Mouse (Mus musculus) midbrain, embryonic 15.5 days (tissue): ENCODE data around the gene Clic3. TPM values are rescaled to one million over a fixed set of nuclear protein-coding genes. Genes with fewer than 3 reads are reported as not detected.

Source experiments
- ATAC-seq: fragments of 200-750 bp; cut with Nextera tagmentation; replicated peaks from 2 replicates; pipeline ENCODE4 v1.8.0; 2017; ENCODE audit warnings: moderate TSS enrichment
- H3K27ac ChIP-seq: fragments of 300-500 bp; sonication (generic); 2 replicates; pipeline ENCODE4 v1.5.1; 2015; ENCODE audit warnings: mild to moderate bottlenecking, inconsistent platforms
- H3K27me3 ChIP-seq: fragments of 300-500 bp; sonication (generic); replicated peaks from 2 replicates; pipeline ENCODE4 v1.6.1; 2015; ENCODE audit warnings: inconsistent platforms
- H3K36me3 ChIP-seq: fragments of 300-500 bp; sonication (generic); replicated peaks from 2 replicates; pipeline ENCODE4 v1.6.1; 2015; ENCODE audit warnings: inconsistent platforms
- H3K4me1 ChIP-seq: fragments of 300-500 bp; sonication (generic); 2 replicates; pipeline ENCODE4 v1.6.1; 2015; ENCODE audit warnings: inconsistent platforms
- H3K4me2 ChIP-seq: fragments of 300-500 bp; sonication (generic); 2 replicates; pipeline ENCODE4 v1.6.1; 2015; ENCODE audit warnings: inconsistent platforms, mild to moderate bottlenecking, moderate library complexity
- H3K4me3 ChIP-seq: fragments of 300-500 bp; sonication (generic); 2 replicates; pipeline ENCODE4 v1.5.1; 2015; ENCODE audit warnings: mild to moderate bottlenecking, inconsistent platforms
- H3K9ac ChIP-seq: fragments of 300-500 bp; sonication (generic); 2 replicates; pipeline ENCODE4 v1.6.1; 2015; ENCODE audit warnings: mild to moderate bottlenecking, inconsistent platforms
- H3K9me3 ChIP-seq: fragments of 300-500 bp; sonication (generic); 2 replicates; pipeline ENCODE4 v1.6.1; 2016; ENCODE audit warnings: inconsistent platforms
- WGBS: fragments of 180-500 bp; shearing (Covaris S2); methylation state at CpG from one replicate; pipeline ENCODE4 v1.1.7; 2015; ENCODE audit warnings: mixed read lengths; 5-methylcytosine and 5-hydroxymethylcytosine counted together
- microRNA-seq: library from miRNA; unstranded; fragments of <30 nt; microRNA quantifications from one replicate; pipeline ENCODE4, GENCODE M21; 2016
- polyA plus RNA-seq: library from polyadenylated mRNA; unstranded; fragments of >200 nt; fragmentation: Nextera tagmentation; extraction: Ambion mirVana; gene quantifications from 2 replicates; pipeline ENCODE4 v1.2.1, GENCODE M21; 2015

Gene Clic3
- polyA plus RNA-seq, 1 experiment from 2014 or later, result 3.9 TPM

DNA sequence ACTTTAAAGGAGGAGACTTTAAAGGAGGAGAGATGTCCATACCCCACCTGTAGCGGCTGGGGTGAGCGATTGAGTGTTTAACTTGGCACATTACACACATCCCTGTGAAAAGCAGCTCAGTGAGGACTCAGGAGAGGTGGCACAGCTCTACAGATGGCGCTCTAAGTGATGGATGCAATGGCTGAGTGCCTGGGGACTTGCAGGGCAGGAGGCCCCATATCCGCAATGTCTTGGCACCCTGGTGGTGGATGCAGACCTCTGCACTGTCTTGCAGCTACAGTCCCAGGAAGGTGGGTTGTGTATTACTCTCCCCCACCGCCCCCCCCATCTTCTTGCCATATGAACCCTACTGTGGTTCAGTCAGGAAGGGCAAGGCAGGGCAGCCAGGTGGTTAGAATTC, 50.3 kb downstream of the Clic3 start:
- peaks cover 6% of the 10 kb centered on the region for H3K4me1 ChIP-seq
- no peak for ATAC-seq
- H3K27me3 ChIP-seq, result no peaks in the 10 kb centered on the region
- peaks cover 24% of the 10 kb centered on the region for H3K36me3 ChIP-seq
- H3K27ac ChIP-seq, result no peak overlapping the region
- H3K9me3 ChIP-seq, result no peaks in the 10 kb centered on the region
- 38% methylated on average over 5 of the region's 5 CpGs for WGBS
- no peak overlapping the region for H3K9ac ChIP-seq
- no peak overlapping the region for H3K4me2 ChIP-seq
- H3K4me3 ChIP-seq, result no peak overlapping the region

Small RNAs within 50 kb of the gene (microRNA-seq; reads per million reads assigned to microRNA genes)
- gene Mir3087, result not detected

Other genes with a start within 250 kb of the Clic3 start
- gene Nelfb, start 245.3 kb upstream of the Clic3 start, polyA plus RNA-seq, result 126 and 129 TPM in 2 replicates
- not detected in 2 replicates for gene Stpg3, start 242.2 kb upstream of the Clic3 start, polyA plus RNA-seq
- 0.43 and 0.78 TPM in 2 replicates for gene Fam166a, start 238.1 kb upstream of the Clic3 start, polyA plus RNA-seq
- 364 and 396 TPM in 2 replicates for gene Tubb4b, start 232.1 kb upstream of the Clic3 start, polyA plus RNA-seq
- not detected in 2 replicates for gene Slc34a3, start 222.5 kb upstream of the Clic3 start, polyA plus RNA-seq
- not detected in 2 replicates for gene Rnf224, start 220.1 kb upstream of the Clic3 start, polyA plus RNA-seq
- 148 and 150 TPM in 2 replicates for gene Rnf208, start 214.6 kb upstream of the Clic3 start, polyA plus RNA-seq
- 0.26 and 0.46 TPM in 2 replicates for gene Cysrt1, start 214.4 kb upstream of the Clic3 start, polyA plus RNA-seq
- 6.2 and 8.4 TPM in 2 replicates for gene AL732309.1, start 210.0 kb upstream of the Clic3 start, polyA plus RNA-seq
- gene Tmem203, start 201.4 kb upstream of the Clic3 start, polyA plus RNA-seq, result 13.8 and 15.4 TPM in 2 replicates
- gene Tprn, start 194.2 kb upstream of the Clic3 start, polyA plus RNA-seq, result 16.7 and 16.9 TPM in 2 replicates
- 186 and 197 TPM in 2 replicates for gene Ssna1, start 184.4 kb upstream of the Clic3 start, polyA plus RNA-seq
- 153 and 157 TPM in 2 replicates for gene Anapc2, start 184.4 kb upstream of the Clic3 start, polyA plus RNA-seq
- not detected in 2 replicates for gene Tmem210, start 168.7 kb upstream of the Clic3 start, polyA plus RNA-seq
- gene Lrrc26, start 166.9 kb upstream of the Clic3 start, polyA plus RNA-seq, result 0.14 and 0.23 TPM in 2 replicates
- gene Grin1, start 137.7 kb upstream of the Clic3 start, polyA plus RNA-seq, result 49.1 and 51.5 TPM in 2 replicates
- gene Man1b1, start 124.5 kb upstream of the Clic3 start, polyA plus RNA-seq, result 44.3 and 50.3 TPM in 2 replicates
- gene Dpp7, start 100.5 kb upstream of the Clic3 start, polyA plus RNA-seq, result 23.8 and 25.8 TPM in 2 replicates
- gene Uap1l1, start 91.2 kb upstream of the Clic3 start, polyA plus RNA-seq, result 5.6 and 5.9 TPM in 2 replicates
- gene Sapcd2, start 84.5 kb upstream of the Clic3 start, polyA plus RNA-seq, result 11.1 and 14.7 TPM in 2 replicates
- 2.7 and 3.3 TPM in 2 replicates for gene Entpd2, start 61.0 kb upstream of the Clic3 start, polyA plus RNA-seq
- gene Npdc1, start 57.5 kb upstream of the Clic3 start, polyA plus RNA-seq, result 498 and 520 TPM in 2 replicates
- 0.17 and 0.41 TPM in 2 replicates for gene Fut7, start 33.6 kb upstream of the Clic3 start, polyA plus RNA-seq
- 16.4 and 17.6 TPM in 2 replicates for gene Abca2, start 28.1 kb upstream of the Clic3 start, polyA plus RNA-seq
- 119 and 128 TPM in 2 replicates for gene Paxx, start 4.3 kb downstream of the Clic3 start, polyA plus RNA-seq
- 822 and 843 TPM in 2 replicates for gene Ptgds, start 13.2 kb downstream of the Clic3 start, polyA plus RNA-seq
- gene Lcn12, start 37.1 kb downstream of the Clic3 start, polyA plus RNA-seq, result not detected in 2 replicates
- gene Fbxw5, start 43.9 kb downstream of the Clic3 start, polyA plus RNA-seq, result 147 and 151 TPM in 2 replicates
- gene C8g, start 44.9 kb downstream of the Clic3 start, polyA plus RNA-seq, result 6.4 and 7.4 TPM in 2 replicates
- gene Traf2, start 90.1 kb downstream of the Clic3 start, polyA plus RNA-seq, result 18.9 and 21.2 TPM in 2 replicates
- 352 and 378 TPM in 2 replicates for gene Edf1, start 101.0 kb downstream of the Clic3 start, polyA plus RNA-seq
- 4.7 and 4.8 TPM in 2 replicates for gene Mamdc4, start 118.0 kb downstream of the Clic3 start, polyA plus RNA-seq
- 155 and 162 TPM in 2 replicates for gene Phpt1, start 118.4 kb downstream of the Clic3 start, polyA plus RNA-seq
- gene Ajm1, start 124.9 kb downstream of the Clic3 start, polyA plus RNA-seq, result 13.8 and 14.1 TPM in 2 replicates
- 71.3 and 75.7 TPM in 2 replicates for gene Rabl6, start 151.7 kb downstream of the Clic3 start, polyA plus RNA-seq
- gene Ccdc183, start 160.8 kb downstream of the Clic3 start, polyA plus RNA-seq, result 0.18 and 0.28 TPM in 2 replicates
- 55.4 and 56.4 TPM in 2 replicates for gene Tmem141, start 165.2 kb downstream of the Clic3 start, polyA plus RNA-seq
- gene Fcna, start 171.2 kb downstream of the Clic3 start, polyA plus RNA-seq, result 3.5 and 4.6 TPM in 2 replicates
- not detected in 2 replicates for gene Lcn8, start 196.3 kb downstream of the Clic3 start, polyA plus RNA-seq
- gene Lcn5, start 201.1 kb downstream of the Clic3 start, polyA plus RNA-seq, result not detected in 2 replicates
- gene Lcn6, start 219.9 kb downstream of the Clic3 start, polyA plus RNA-seq, result not detected in 2 replicates
- gene Lcn10, start 225.9 kb downstream of the Clic3 start, polyA plus RNA-seq, result not detected in 2 replicates
- not detected in 2 replicates for gene Obp2a, start 243.2 kb downstream of the Clic3 start, polyA plus RNA-seq
- 139 and 143 TPM in 2 replicates for gene Bmyc, start 249.9 kb downstream of the Clic3 start, polyA plus RNA-seq